Mouse (Mus musculus) heart, postnatal 0 days (tissue): ENCODE measurements around the gene Caskin2. TPM values are rescaled to one million over a fixed set of nuclear protein-coding genes. Genes with fewer than 3 reads are reported as not detected.

Experiments used
- ATAC-seq: fragments of 200-750 bp; cut with Nextera tagmentation; 2 replicates; pipeline ENCODE4 v1.8.0; 2017; ENCODE audit warnings: low read depth, moderate number of reproducible peaks, moderate library complexity; ENCODE audit not compliant: insufficient read depth
- DNase-seq: peaks from one replicate; pipeline ENCODE4 v3.0.0-alpha.2; 2016; ENCODE audit warnings: low spot score
- H3K27ac ChIP-seq: fragments of 300-500 bp; sonication (generic); 2 replicates; pipeline ENCODE4 v1.5.1; 2014; ENCODE audit warnings: low read depth, mild to moderate bottlenecking
- H3K27me3 ChIP-seq: fragments of 300-500 bp; sonication (generic); 2 replicates; pipeline ENCODE4 v1.6.1; 2014; ENCODE audit warnings: low read length, mixed read lengths; ENCODE audit not compliant: control insufficient read depth, insufficient read depth
- H3K36me3 ChIP-seq: fragments of 300-500 bp; sonication (generic); replicated peaks from 2 replicates; pipeline ENCODE4 v1.6.1; 2014; ENCODE audit warnings: low read length, mixed read lengths; ENCODE audit not compliant: control insufficient read depth, insufficient read depth
- H3K4me1 ChIP-seq: fragments of 300-500 bp; sonication (generic); 2 replicates; pipeline ENCODE4 v1.6.1; 2014; ENCODE audit warnings: antibody characterized with exemption; ENCODE audit not compliant: control insufficient read depth, insufficient read depth
- H3K4me2 ChIP-seq: fragments of 300-500 bp; sonication (generic); 2 replicates; pipeline ENCODE4 v1.6.1; 2014; ENCODE audit warnings: low read depth, mild to moderate bottlenecking, low read length, moderate library complexity
- H3K4me3 ChIP-seq: fragments of 300-500 bp; sonication (generic); 2 replicates; pipeline ENCODE4 v1.5.1; 2014; ENCODE audit warnings: low read depth, low read length
- H3K9ac ChIP-seq: fragments of 300-500 bp; sonication (generic); replicated peaks from 2 replicates; pipeline ENCODE4 v1.6.1; 2014; ENCODE audit warnings: low read depth, low read length, mixed read lengths
- H3K9me3 ChIP-seq: fragments of 300-500 bp; sonication (generic); replicated peaks from 2 replicates; pipeline ENCODE4 v1.6.1; 2016; ENCODE audit warnings: low read length; ENCODE audit not compliant: control insufficient read depth
- CTCF ChIP-seq: IDR thresholded peaks from 2 replicates; pipeline ENCODE4 v1.5.1; 2016; ENCODE audit warnings: antibody characterized with exemption, control low read depth, low read depth
- EP300 ChIP-seq: IDR thresholded peaks from 2 replicates; pipeline ENCODE4 v1.6.1; 2016; ENCODE audit warnings: antibody characterized with exemption, low read depth
- WGBS: fragments of 180-500 bp; shearing (Covaris S2); extraction: QIAGEN DNeasy Blood & Tissue Kit; methylation state at CpG from one replicate; pipeline ENCODE4 v1.1.7; 2014; 5-methylcytosine and 5-hydroxymethylcytosine counted together
- polyA plus RNA-seq: library from polyadenylated mRNA; unstranded; fragments of >200 nt; fragmentation: Nextera tagmentation; extraction: Ambion mirVana; gene quantifications from 2 replicates; pipeline ENCODE4 v1.2.1, GENCODE M21; 2015
- total RNA-seq: library from RNA; depleted of rRNA; stranded (reverse); fragments of >200 nt; gene quantifications from 2 replicates; pipeline ENCODE4 v1.2.3, GENCODE M21; 2014; ENCODE audit warnings: low replicate concordance

Gene Caskin2
- total and polyA plus RNA-seq, 2 experiments from 2014 or later, result 14.2 to 62.1 TPM

- H3K9me3 ChIP-seq, result no peaks in the 10 kb centered on the region
- no peaks in the 10 kb centered on the region for H3K27me3 ChIP-seq
- peaks cover 10% of the 10 kb centered on the region for H3K36me3 ChIP-seq
- no peak for DNase-seq
- no peak for ATAC-seq
- WGBS, result 87% methylated on average over 6 of the region's 6 CpGs
- H3K9ac ChIP-seq, result no peak overlapping the region
- H3K4me3 ChIP-seq, result no peak overlapping the region
- TF ChIP-seq EP300 (no peak), CTCF (peak; percentile 25)
- peaks cover 51% of the 10 kb centered on the region for H3K4me1 ChIP-seq
- H3K4me2 ChIP-seq, result no peak overlapping the region
- H3K27ac ChIP-seq, result peak overlapping the region; percentile 93
Measured at GRCm38 (mm10) chr11:115841044-115841443, 27.6 kb upstream of the Caskin2 start.

GRCm38 (mm10) chr11:115839732-115840131 is 26.3 kb upstream of the Caskin2 start:
- ATAC-seq (no peak), DNase-seq (no peak)
- no peak overlapping the region for H3K4me3 ChIP-seq
- TF ChIP-seq EP300 (no peak), CTCF (no peak)
- H3K27ac ChIP-seq, result peak overlapping the region; percentile 30; the same call in 1 of the 2 replicates
- H3K27me3 ChIP-seq, result no peaks in the 10 kb centered on the region
- H3K9ac ChIP-seq, result peak overlapping the region; percentile 21; the same call in 1 of the 2 replicates
- 60% methylated on average over 3 of the region's 3 CpGs for WGBS
- H3K9me3 ChIP-seq, result no peaks in the 10 kb centered on the region
- H3K4me2 ChIP-seq, result no peak overlapping the region
- peaks cover 51% of the 10 kb centered on the region for H3K4me1 ChIP-seq
- H3K36me3 ChIP-seq, result no peaks in the 10 kb centered on the region

- WGBS, result 44% methylated on average over 4 of the region's 4 CpGs
Measured at GRCm38 (mm10) chr11:115838895-115839311, 25.5 kb upstream of the Caskin2 start.

GRCm38 (mm10) chr11:115837606-115838345 is 24.3 kb upstream of the Caskin2 start:
- no peak overlapping the region for H3K27ac ChIP-seq
- H3K9me3 ChIP-seq, result no peaks in the 10 kb centered on the region
- H3K4me2 ChIP-seq, result no peak overlapping the region
- no peak overlapping the region for H3K9ac ChIP-seq
- no peak for ATAC-seq
- 91% methylated on average over 22 of the region's 22 CpGs for WGBS
- H3K36me3 ChIP-seq, result no peaks in the 10 kb centered on the region
- no peaks in the 10 kb centered on the region for H3K27me3 ChIP-seq
- TF ChIP-seq EP300, result no peak
- no peak for TF ChIP-seq CTCF
- H3K4me3 ChIP-seq, result no peak overlapping the region
- no peak for DNase-seq
- H3K4me1 ChIP-seq, result peaks cover 56% of the 10 kb centered on the region

More at GRCm38 (mm10) chr11:115838895-115839311, 25.5 kb upstream of the Caskin2 start:
- Histone ChIP-seq H3K4me1 (peaks cover 51% of the 10 kb centered on the region), H3K4me3 (no peak overlapping the region), H3K9ac (no peak overlapping the region), H3K4me2 (no peak overlapping the region), H3K27me3 (no peaks in the 10 kb centered on the region), H3K36me3 (no peaks in the 10 kb centered on the region), H3K27ac (no peak overlapping the region), H3K9me3 (no peaks in the 10 kb centered on the region)
- ATAC-seq (no peak), DNase-seq (no peak)
- TF ChIP-seq EP300 (no peak), CTCF (no peak)

- no peak overlapping the region for H3K9ac ChIP-seq
- H3K27me3 ChIP-seq, result no peaks in the 10 kb centered on the region
- H3K4me2 ChIP-seq, result no peak overlapping the region
- no peaks in the 10 kb centered on the region for H3K9me3 ChIP-seq
- H3K27ac ChIP-seq, result no peak overlapping the region
- no peak for TF ChIP-seq CTCF
- TF ChIP-seq EP300, result no peak
- peaks cover 56% of the 10 kb centered on the region for H3K4me1 ChIP-seq
- ATAC-seq (no peak), DNase-seq (no peak)
- WGBS, result 43% methylated on average over 11 of the region's 11 CpGs
- H3K4me3 ChIP-seq, result no peak overlapping the region
- H3K36me3 ChIP-seq, result no peaks in the 10 kb centered on the region
Measured at GRCm38 (mm10) chr11:115836656-115837395, 23.4 kb upstream of the Caskin2 start.
